Mouse (Mus musculus) limb, embryonic 14.5 days (tissue): ENCODE measurements at regions not wholly inside any gene's neighbourhood (a gene's known extent, or its start where the extent isn't known, plus 50 kb on each side); places are given as distances from the start of the nearest gene placed in this dataset.

ENCODE experiments used
- ATAC-seq: fragments of 200-750 bp; cut with Nextera tagmentation; 2 replicates; pipeline ENCODE4 v1.8.0; 2017; ENCODE audit warnings: low read depth, moderate number of reproducible peaks, moderate TSS enrichment; ENCODE audit not compliant: low FRiP score
- DNase-seq: peaks from one replicate; pipeline ENCODE4 v3.0.0-alpha.2; 2015; ENCODE audit warnings: low spot score
- H3K27ac ChIP-seq: fragments of 300-500 bp; sonication (generic); replicated peaks from 2 replicates; pipeline ENCODE4 v1.5.1; 2014; ENCODE audit warnings: low read depth, mild to moderate bottlenecking, low read length, moderate library complexity, mixed read lengths
- H3K27me3 ChIP-seq: fragments of 300-500 bp; sonication (generic); 2 replicates; pipeline ENCODE4 v1.6.1; 2014; ENCODE audit warnings: low read length, mixed read lengths; ENCODE audit not compliant: control insufficient read depth, insufficient read depth
- H3K36me3 ChIP-seq: fragments of 300-500 bp; sonication (generic); 2 replicates; pipeline ENCODE4 v1.6.1; 2014; ENCODE audit warnings: mild to moderate bottlenecking, low read length, moderate library complexity, mixed read lengths; ENCODE audit not compliant: control insufficient read depth, insufficient read depth
- H3K4me1 ChIP-seq: fragments of 300-500 bp; sonication (generic); 2 replicates; pipeline ENCODE4 v1.6.1; 2014; ENCODE audit warnings: antibody characterized with exemption, low read length, mixed read lengths; ENCODE audit not compliant: control insufficient read depth, insufficient read depth
- H3K4me2 ChIP-seq: fragments of 300-500 bp; sonication (generic); replicated peaks from 2 replicates; pipeline ENCODE4 v1.6.1; 2014; ENCODE audit warnings: low read depth, mild to moderate bottlenecking, low read length, moderate library complexity; ENCODE audit not compliant: severe bottlenecking
- H3K4me3 ChIP-seq: fragments of 300-500 bp; sonication (generic); replicated peaks from 2 replicates; pipeline ENCODE4 v1.5.1; 2014; ENCODE audit warnings: low read length
- H3K9ac ChIP-seq: fragments of 300-500 bp; sonication (generic); 2 replicates; pipeline ENCODE4 v1.6.1; 2014; ENCODE audit warnings: mild to moderate bottlenecking, low read depth, low read length, moderate library complexity; ENCODE audit not compliant: severe bottlenecking
- H3K9me3 ChIP-seq: fragments of 300-500 bp; sonication (generic); 2 replicates; pipeline ENCODE4 v1.6.1; 2016; ENCODE audit warnings: low read length; ENCODE audit not compliant: control insufficient read depth
- POLR2A ChIP-seq: fragments of 200-500 bp; IDR thresholded peaks from 2 replicates; pipeline ENCODE4 v1.8.0; 2012; ENCODE audit warnings: inconsistent platforms, mild to moderate bottlenecking, moderate library complexity, borderline replicate concordance; ENCODE audit not compliant: insufficient read depth, insufficient read length; ENCODE audit errors: extremely low read depth
- WGBS: fragments of 180-500 bp; shearing (Covaris S2); extraction: QIAGEN DNeasy Blood & Tissue Kit; methylation state at CpG from one replicate; pipeline ENCODE4 v1.1.7; 2014; 5-methylcytosine and 5-hydroxymethylcytosine counted together

GRCm38 (mm10) chr6:41225382-41225781, 76.7 kb upstream of the Try4 start:
- no peak for ATAC-seq
- Histone ChIP-seq H3K36me3 (no peaks in the 10 kb centered on the region), H3K4me3 (no peak overlapping the region), H3K9ac (no peak overlapping the region), H3K27ac (no peak overlapping the region), H3K9me3 (no peaks in the 10 kb centered on the region), H3K4me1 (no peaks in the 10 kb centered on the region), H3K27me3 (no peaks in the 10 kb centered on the region), H3K4me2 (no peak overlapping the region)
- DNase-seq: no peak
- no peak for TF ChIP-seq POLR2A
- WGBS: 55% methylated on average over 1 of the region's 1 CpGs

GRCm38 (mm10) chr6:41218415-41218814, 83.7 kb upstream of the Try4 start:
- H3K4me1 ChIP-seq: no peaks in the 10 kb centered on the region
- no peaks in the 10 kb centered on the region for H3K27me3 ChIP-seq
- H3K4me2 ChIP-seq: no peak overlapping the region
- H3K27ac ChIP-seq: no peak overlapping the region
- H3K36me3 ChIP-seq: no peaks in the 10 kb centered on the region
- H3K9ac ChIP-seq: no peak overlapping the region
- ATAC-seq (no peak), DNase-seq (no peak)
- no peak for TF ChIP-seq POLR2A
- H3K9me3 ChIP-seq: no peaks in the 10 kb centered on the region
- no peak overlapping the region for H3K4me3 ChIP-seq
- 81% methylated on average over 7 of the region's 7 CpGs for WGBS

GRCm38 (mm10) chr6:41215857-41216256, 86.2 kb upstream of the Try4 start:
- Histone ChIP-seq H3K9ac (no peak overlapping the region), H3K4me2 (no peak overlapping the region), H3K9me3 (no peaks in the 10 kb centered on the region), H3K27me3 (no peaks in the 10 kb centered on the region), H3K36me3 (no peaks in the 10 kb centered on the region), H3K4me3 (no peak overlapping the region), H3K27ac (no peak overlapping the region), H3K4me1 (no peaks in the 10 kb centered on the region)
- ATAC-seq: no peak
- TF ChIP-seq POLR2A: no peak
- DNase-seq: no peak
- WGBS: 87% methylated on average over 4 of the region's 4 CpGs

GRCm38 (mm10) chr6:41205864-41206263, 96.2 kb upstream of the Try4 start:
- H3K4me3 ChIP-seq: no peak overlapping the region
- no peak for DNase-seq
- no peaks in the 10 kb centered on the region for H3K9me3 ChIP-seq
- no peak overlapping the region for H3K27ac ChIP-seq
- H3K27me3 ChIP-seq: no peaks in the 10 kb centered on the region
- no peak overlapping the region for H3K9ac ChIP-seq
- no peak overlapping the region for H3K4me2 ChIP-seq
- 65% methylated on average over 4 of the region's 4 CpGs for WGBS
- ATAC-seq: no peak
- no peak for TF ChIP-seq POLR2A
- H3K36me3 ChIP-seq: no peaks in the 10 kb centered on the region
- no peaks in the 10 kb centered on the region for H3K4me1 ChIP-seq

GRCm38 (mm10) chr6:41202882-41203281, 99.2 kb upstream of the Try4 start:
- no peak for DNase-seq

GRCm38 (mm10) chr6:41202302-41202701, 99.8 kb upstream of the Try4 start:
- no peak overlapping the region for H3K4me2 ChIP-seq
- WGBS: 77% methylated on average over 2 of the region's 2 CpGs
- no peak overlapping the region for H3K9ac ChIP-seq
- no peaks in the 10 kb centered on the region for H3K27me3 ChIP-seq
- DNase-seq (no peak), ATAC-seq (no peak)
- H3K36me3 ChIP-seq: no peaks in the 10 kb centered on the region
- no peak overlapping the region for H3K27ac ChIP-seq
- H3K4me1 ChIP-seq: no peaks in the 10 kb centered on the region
- no peak overlapping the region for H3K4me3 ChIP-seq
- no peak for TF ChIP-seq POLR2A
- no peaks in the 10 kb centered on the region for H3K9me3 ChIP-seq

More at GRCm38 (mm10) chr6:41202882-41203281, 99.2 kb upstream of the Try4 start:
- Histone ChIP-seq H3K4me2 (no peak overlapping the region), H3K27ac (no peak overlapping the region), H3K27me3 (no peaks in the 10 kb centered on the region), H3K9ac (no peak overlapping the region), H3K36me3 (no peaks in the 10 kb centered on the region), H3K9me3 (no peaks in the 10 kb centered on the region), H3K4me1 (no peaks in the 10 kb centered on the region), H3K4me3 (no peak overlapping the region)
- 92% methylated on average over 1 of the region's 1 CpGs for WGBS
- TF ChIP-seq POLR2A: no peak
- no peak for ATAC-seq
